Mouse (Mus musculus): ENCODE results near the gene Myom1.
"Not testable (repeated sequence)": the region's sequence is repeated elsewhere in the genome, so short reads cannot be mapped to it uniquely, and the experiment has no call there.

The Myom1 gene

GRCm38 (mm10) chr17:71002081-71002743, at the start of gene Myom1:
Myom1 (plus strand) TSS chr17:71002633.
- peak; percentile 96 for DNase-seq (ENCODE audit: low read depth, low spot score)

GRCm38 (mm10) chr17:70963546-70963945, 38.9 kb upstream of the Myom1 start:
- DNase-seq (ENCODE audit: low read depth, low spot score), result peak; percentile 81

GRCm38 (mm10) chr17:70965281-70965680, 37.2 kb upstream of the Myom1 start:
- no peak for DNase-seq (ENCODE audit: low read depth, low spot score)

GRCm38 (mm10) chr17:70966126-70966525, 36.3 kb upstream of the Myom1 start:
- DNase-seq (ENCODE audit: low read depth, low spot score), result no peak

GRCm38 (mm10) chr17:70967191-70967590, 35.2 kb upstream of the Myom1 start:
- DNase-seq (ENCODE audit: low read depth, low spot score), result no peak

- DNase-seq (ENCODE audit: low read depth, low spot score), result no peak
These were observed 34.8 kb upstream of the Myom1 start for GRCm38 (mm10) chr17:70967646-70968045.

GRCm38 (mm10) chr17:70968606-70969191, 33.7 kb upstream of the Myom1 start:
- peak; percentile 49 for DNase-seq (ENCODE audit: low read depth, low spot score)

GRCm38 (mm10) chr17:70971206-70971605, 31.2 kb upstream of the Myom1 start:
- no peak for DNase-seq (ENCODE audit: low read depth, low spot score)

GRCm38 (mm10) chr17:70973398-70973797, 29.0 kb upstream of the Myom1 start:
- no peak for DNase-seq (ENCODE audit: low read depth, low spot score)

GRCm38 (mm10) chr17:70974065-70974464, 28.4 kb upstream of the Myom1 start:
- not testable (repeated sequence) for DNase-seq (ENCODE audit: low read depth, low spot score)

- DNase-seq (ENCODE audit: low read depth, low spot score), result no peak
These were observed 24.6 kb upstream of the Myom1 start for GRCm38 (mm10) chr17:70977799-70978198.

- no peak for DNase-seq (ENCODE audit: low read depth, low spot score)
These were observed 22.8 kb upstream of the Myom1 start for GRCm38 (mm10) chr17:70979345-70980223.

- DNase-seq (ENCODE audit: low read depth, low spot score), result no peak
These were observed 16.7 kb upstream of the Myom1 start for GRCm38 (mm10) chr17:70985501-70986354.

GRCm38 (mm10) chr17:70986355-70986740, 16.1 kb upstream of the Myom1 start:
- DNase-seq (ENCODE audit: low read depth, low spot score), result no peak

- DNase-seq (ENCODE audit: low read depth, low spot score), result no peak
These were observed 15.4 kb upstream of the Myom1 start for GRCm38 (mm10) chr17:70986831-70987660.

GRCm38 (mm10) chr17:70988337-70988767, 14.1 kb upstream of the Myom1 start:
- DNase-seq (ENCODE audit: low read depth, low spot score), result no peak

- DNase-seq (ENCODE audit: low read depth, low spot score), result no peak
These were observed 13.0 kb upstream of the Myom1 start for GRCm38 (mm10) chr17:70989430-70989829.

GRCm38 (mm10) chr17:70989991-70990390, 12.4 kb upstream of the Myom1 start:
- DNase-seq (ENCODE audit: low read depth, low spot score), result no peak

- peak; percentile 83 for DNase-seq (ENCODE audit: low read depth, low spot score)
These were observed 11.8 kb upstream of the Myom1 start for GRCm38 (mm10) chr17:70990403-70991303.

All from forelimb bud, embryonic 11.5 days (tissue).